Mouse (Mus musculus): ENCODE results near the gene Siah1a.

- TF ChIP-seq POU5F1 (IDR thresholded peaks at IDR 0.05; ENCODE audit: borderline replicate concordance, low read length), result no peak
- TF ChIP-seq CTCF (conservative IDR thresholded peaks at IDR 0.05; ENCODE audit: low read length), result no peak
Measured at GRCm38 (mm10) chr8:86759090-86759491, 13.4 kb upstream of the Siah1a start.

Measured in E14TG2a.4 (cell line).